Mouse (Mus musculus): ENCODE measurements at regions not wholly inside any gene's neighbourhood (a gene's known extent, or its start where the extent isn't known, plus 50 kb on each side); places are given as distances from the start of the nearest gene placed in this dataset.

DNA sequence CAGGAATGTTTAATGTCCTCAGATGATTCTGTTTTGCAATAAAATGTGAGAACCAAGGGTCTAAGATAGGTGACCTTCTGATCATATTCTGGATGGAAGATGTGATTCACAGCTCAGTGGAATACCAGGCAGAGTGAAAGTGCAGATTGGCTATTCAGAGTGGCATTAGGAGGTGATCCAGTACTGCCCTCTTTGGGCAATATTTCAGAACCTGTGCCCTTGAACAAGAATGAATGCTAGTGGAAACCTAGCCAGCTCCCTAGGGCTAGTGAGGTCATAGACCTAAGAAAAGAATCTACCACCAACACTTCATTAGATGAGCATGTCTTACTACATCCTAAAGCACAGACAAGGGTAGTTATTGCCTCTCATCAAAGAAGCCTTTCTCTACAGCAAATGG is 372.7 kb upstream of the Trib2 start:
- no peak for DNase-seq (ENCODE audit: low spot score)

- DNase-seq (ENCODE audit: low spot score): no peak
These were observed 369.3 kb upstream of the Trib2 start for GRCm38 (mm10) chr12:16185976-16186515.

- DNase-seq (ENCODE audit: low spot score): peak; percentile 49
These were observed 368.8 kb upstream of the Trib2 start for GRCm38 (mm10) chr12:16185431-16185923.

GRCm38 (mm10) chr12:16183055-16183454 is 366.3 kb upstream of the Trib2 start:
- no peak for DNase-seq (ENCODE audit: low spot score)

GRCm38 (mm10) chr12:16181599-16181998 is 364.9 kb upstream of the Trib2 start:
- DNase-seq (ENCODE audit: low spot score): no peak

DNA sequence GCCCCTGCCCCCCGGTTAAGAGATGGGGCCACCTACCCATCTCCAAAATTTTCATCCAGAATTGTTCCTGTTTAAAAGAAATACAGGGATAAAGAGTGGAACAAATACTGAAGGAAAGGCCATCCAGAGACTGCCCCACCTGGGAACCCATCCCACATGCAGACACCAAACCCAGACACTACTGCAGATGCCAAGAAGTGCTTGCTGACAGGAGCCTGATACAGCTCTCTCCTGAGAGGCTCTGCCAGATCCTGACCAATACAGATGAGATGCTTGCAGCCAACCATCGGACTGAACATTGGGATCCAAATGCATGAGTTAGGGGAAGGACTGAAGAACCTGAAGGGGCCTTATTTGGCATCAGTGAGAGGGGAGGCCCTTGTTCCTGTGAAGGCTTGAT is 363.2 kb upstream of the Trib2 start:
- DNase-seq (ENCODE audit: low spot score): no peak

DNA sequence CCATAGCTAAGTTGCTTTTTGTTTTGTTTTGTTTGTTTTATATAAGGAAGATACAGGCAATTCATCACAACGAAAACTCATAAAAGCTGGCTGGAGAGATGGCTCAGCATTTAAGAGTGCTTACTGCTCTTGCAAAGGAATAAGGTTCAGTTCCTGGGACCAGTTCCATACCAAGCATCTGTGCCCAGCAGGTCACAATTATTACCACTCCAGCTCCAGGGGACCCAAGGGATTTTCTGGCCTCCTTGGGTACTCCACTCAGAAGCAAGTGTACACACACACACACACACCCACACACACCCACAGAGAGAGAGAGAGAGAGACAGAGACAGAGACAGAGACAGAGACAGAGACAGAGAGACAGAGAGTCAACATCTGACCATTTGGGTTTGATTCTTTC is 359.6 kb upstream of the Trib2 start:
- no peak for DNase-seq (ENCODE audit: low spot score)

GRCm38 (mm10) chr12:16172176-16172575 is 355.5 kb upstream of the Trib2 start:
- DNase-seq (ENCODE audit: low spot score): no peak

DNA sequence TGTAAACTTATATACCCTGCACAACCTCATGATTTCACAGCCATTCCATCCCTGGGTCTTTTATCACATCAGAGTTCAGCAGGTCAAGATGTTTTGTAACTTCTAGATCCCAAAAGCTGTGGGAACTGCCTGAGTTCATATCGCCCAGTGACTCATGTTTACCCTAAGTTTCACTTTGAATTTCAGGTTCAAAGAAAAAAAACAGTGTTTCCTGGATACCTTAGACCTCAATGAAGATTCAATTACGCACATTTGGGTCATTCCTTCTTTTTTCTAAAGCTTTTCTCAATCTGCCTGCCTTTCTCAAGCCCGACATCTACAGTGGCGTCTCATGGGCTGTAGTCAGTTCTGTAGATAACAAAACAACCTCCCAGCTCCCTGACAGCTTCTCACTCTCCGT is 354.9 kb upstream of the Trib2 start:
- no peak for DNase-seq (ENCODE audit: low spot score)

GRCm38 (mm10) chr12:16169781-16170535 is 353.2 kb upstream of the Trib2 start:
- DNase-seq (ENCODE audit: low spot score): no peak

DNA sequence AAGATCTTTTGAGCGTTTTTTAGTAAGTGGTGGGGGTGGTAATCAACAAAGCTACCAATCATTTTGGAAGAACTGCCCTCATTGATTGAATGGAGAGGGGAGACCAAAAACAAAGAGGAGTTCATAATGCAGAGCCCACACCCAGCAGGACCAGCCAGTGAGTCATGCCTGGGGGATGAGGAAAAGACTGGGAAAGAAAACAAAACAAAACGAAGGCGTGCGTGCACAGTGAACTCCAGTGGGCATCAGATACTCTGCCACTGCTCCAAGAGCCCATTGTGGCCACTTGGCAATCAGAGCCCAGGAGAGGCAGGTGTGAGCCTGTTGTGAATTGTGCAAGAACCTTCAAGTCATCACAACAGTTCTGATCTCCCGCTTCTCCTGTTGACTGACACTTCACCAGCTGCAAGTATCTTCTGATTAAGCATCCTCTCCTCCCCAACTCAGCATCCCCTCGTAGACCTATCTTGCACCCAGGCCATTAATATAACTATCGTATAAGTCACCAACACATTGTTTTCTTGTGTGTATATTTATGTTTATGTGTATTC is 351.1 kb upstream of the Trib2 start:
- DNase-seq (ENCODE audit: low spot score): no peak

DNA sequence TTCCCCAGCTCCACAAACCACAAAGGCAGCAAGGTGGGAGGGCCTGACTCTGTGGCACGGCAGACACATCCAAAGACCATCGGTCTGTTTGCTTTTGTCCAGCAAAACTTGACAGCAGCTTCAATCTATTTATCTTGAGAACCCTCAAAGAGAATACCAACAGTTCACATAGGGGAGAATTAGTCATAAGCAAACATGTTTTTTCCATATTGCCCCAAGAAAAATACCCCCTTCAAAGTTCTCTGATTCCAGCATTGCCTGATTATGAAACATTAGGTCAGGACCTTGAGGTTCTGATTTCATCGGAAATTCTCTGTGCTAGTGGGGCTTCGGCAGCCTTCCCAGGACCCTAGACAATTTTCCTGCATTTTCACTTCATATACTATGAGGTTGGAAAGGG is 348.4 kb upstream of the Trib2 start:
- DNase-seq (ENCODE audit: low spot score): no peak

DNA sequence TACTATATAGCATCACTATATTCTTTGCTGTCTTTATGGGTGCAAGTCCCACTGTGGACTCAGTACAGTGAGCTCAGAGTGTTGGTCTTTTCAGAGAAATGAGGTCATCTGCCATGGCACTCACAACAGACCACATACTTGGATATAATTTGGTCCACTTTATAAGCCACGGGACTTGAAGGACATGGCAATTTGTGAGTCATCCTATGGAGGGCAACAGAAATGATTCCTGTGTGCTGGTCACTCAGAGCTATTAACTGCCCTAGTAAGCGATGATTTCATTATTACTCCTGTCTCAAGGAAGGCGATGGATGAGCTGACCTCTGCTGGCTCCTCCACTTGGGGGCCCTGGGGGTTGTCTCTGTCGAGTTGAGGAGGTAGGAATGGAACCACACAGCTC is 345.2 kb upstream of the Trib2 start:
- no peak for DNase-seq (ENCODE audit: low spot score)

DNA sequence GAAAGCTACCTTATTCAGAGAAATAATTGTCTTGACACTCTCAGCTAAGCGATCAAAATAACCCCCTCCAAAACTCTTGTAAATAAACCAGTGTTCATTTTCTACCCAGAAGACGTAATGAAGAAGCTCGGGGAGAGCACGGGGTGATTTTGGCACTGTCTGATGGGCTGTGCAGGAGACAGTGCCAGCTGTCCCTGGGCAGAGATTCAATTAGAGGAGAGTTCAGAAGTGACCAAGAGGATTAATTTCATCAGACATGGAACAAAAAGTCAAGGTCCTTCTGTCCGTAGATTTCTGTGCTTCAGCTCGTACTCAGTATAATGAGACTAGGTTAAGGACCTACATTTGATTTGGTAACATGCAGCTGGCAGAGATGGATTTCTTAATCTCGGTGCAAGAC is 341.2 kb upstream of the Trib2 start:
- DNase-seq (ENCODE audit: low spot score): no peak

DNA sequence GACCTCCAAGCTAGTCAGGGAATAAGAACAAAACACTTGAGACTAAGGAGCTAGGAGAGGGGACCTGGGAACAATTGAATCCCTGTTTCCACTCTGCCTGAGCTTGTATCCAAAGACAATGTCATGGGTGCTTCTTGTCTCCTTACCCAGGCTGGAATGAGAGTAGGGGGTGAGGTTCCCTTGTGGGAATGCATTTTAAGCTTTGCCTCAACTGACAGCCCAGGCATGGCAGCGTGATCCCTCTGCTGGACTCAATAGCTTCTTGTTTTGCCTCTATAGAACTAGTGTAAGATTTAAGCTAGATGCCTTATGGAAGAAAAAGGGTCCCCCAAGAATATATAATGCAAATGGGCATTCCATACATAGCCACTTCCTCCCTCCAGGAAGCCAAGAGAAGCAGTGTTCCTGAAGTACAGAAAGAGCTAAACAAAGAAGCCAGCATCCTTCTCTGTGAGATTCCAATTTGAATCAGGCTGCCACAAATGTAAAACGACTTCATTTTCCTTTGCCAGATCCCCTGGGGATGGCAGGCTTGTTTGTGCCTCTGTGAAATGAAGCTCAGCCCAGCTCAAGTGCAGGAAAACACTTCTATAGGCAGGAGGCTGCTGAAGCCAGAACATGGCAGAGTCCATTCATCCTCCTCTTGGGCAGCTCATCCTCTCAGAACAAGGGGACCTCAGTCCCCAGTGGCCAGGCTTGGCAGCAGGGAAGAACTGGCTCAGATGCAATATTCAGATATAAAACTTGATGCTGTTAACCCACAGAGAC is 339.3 kb upstream of the Trib2 start:
- no peak for DNase-seq (ENCODE audit: low spot score)

DNA sequence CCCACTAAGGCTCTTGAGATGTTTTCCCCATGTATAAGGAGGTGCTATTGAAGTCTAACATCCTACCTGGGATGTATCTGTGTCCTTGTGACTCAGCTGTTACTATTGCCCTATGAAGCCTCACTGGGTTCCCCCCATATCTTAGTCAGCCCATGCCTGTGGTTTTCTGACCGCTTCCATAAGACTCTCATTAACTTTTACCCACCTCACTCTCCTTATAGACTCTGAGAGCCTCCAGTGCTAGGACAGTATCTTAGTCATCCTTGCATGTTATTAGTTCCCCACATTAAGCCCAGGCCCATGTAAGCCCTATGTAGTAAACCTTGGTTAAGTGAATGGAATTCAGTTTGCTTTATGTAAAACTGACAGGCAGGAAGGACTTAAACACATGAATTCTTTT is 337.5 kb upstream of the Trib2 start:
- no peak for DNase-seq (ENCODE audit: low spot score)

DNA sequence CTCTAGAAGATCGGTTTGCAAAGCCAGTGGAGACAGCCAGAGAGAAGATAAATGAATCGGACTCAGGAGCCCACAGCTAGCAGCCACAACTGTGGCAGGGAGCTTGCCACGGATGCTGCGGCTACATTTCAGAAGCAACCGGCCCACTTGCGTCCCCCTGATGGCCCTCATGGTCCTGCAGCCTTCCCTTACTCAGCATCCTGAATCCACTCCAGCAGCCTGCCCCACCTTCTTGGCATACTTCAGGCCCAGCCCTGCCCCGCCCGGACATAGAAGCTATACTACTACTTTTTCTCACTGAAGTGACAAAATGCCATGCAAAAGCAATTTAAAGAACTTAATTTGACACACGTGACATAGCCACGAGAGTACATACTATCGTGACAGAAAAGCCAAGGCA is 335.4 kb upstream of the Trib2 start:
- DNase-seq (ENCODE audit: low spot score): no peak

DNA sequence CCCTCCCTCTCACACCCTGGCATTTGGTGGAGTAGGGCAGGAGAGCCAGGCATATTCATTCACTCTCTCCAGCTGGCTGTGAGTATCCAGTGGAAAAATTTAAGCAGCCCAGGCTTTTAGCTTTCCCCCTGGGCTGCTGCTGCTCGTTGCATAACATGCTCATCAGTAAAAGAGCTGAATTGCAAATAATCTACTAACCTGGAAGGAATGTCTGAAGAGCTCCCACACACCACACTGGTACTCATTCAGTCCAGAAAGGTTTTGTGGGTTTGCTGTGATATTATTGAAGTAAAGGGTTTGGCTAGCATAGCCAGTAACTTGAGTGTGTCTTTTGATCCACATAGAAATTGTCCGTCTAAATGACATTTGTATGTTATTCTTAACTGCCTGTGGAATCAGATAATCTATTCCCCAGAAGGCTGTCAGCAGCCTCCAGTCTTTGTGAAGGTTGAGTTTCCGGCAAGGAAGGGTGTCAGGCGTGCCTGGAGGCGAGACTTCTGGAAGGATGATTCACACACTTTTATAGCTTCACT is 334.5 kb upstream of the Trib2 start:
- DNase-seq (ENCODE audit: low spot score): no peak

DNA sequence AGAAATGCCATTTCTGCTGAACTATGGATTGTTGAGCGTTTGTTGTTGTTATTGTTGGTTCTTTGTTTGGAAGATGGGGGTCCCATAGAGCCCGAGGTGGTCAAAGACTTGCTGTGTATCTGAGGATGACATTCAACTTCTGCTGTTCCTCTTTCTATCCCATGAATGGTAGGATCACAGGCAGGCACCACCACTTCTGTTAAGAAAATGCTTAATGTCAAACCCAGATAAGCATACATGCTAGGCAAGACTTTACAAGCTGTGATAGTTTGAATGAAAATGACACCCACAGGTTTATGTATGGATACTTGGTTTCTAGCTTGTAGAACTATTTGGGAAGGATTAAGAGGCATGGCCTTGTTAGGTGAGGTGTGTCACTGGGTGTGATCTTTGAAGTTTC is 330.2 kb upstream of the Trib2 start:
- no peak for DNase-seq (ENCODE audit: low spot score)

- DNase-seq (ENCODE audit: low spot score): no peak
These were observed 328.9 kb upstream of the Trib2 start for GRCm38 (mm10) chr12:16145621-16146020.

GRCm38 (mm10) chr12:16141193-16141592 is 324.5 kb upstream of the Trib2 start:
- no peak for DNase-seq (ENCODE audit: low spot score)

GRCm38 (mm10) chr12:16140511-16141110 is 323.9 kb upstream of the Trib2 start:
- no peak for DNase-seq (ENCODE audit: low spot score)
